Mouse (Mus musculus) brain, embryonic 14.5 days (tissue): Measurements from ENCODE around the gene Pdx1. TPM values are rescaled to one million over a fixed set of nuclear protein-coding genes. Genes with fewer than 3 reads are reported as not detected.

ENCODE experiments used
- DNase-seq: peaks from one replicate; pipeline ENCODE4 v3.0.0-alpha.2; 2011; ENCODE audit warnings: low read depth
- CTCF ChIP-seq: fragments of 200-500 bp; IDR thresholded peaks from 2 replicates; pipeline ENCODE4 v1.5.1; 2012; ENCODE audit warnings: inconsistent platforms, mild to moderate bottlenecking, moderate library complexity, borderline replicate concordance; ENCODE audit not compliant: insufficient read depth, insufficient read length; ENCODE audit errors: extremely low read depth
- POLR2A ChIP-seq: fragments of 200-500 bp; IDR thresholded peaks from 2 replicates; pipeline ENCODE4 v1.6.1; 2012; ENCODE audit warnings: mild to moderate bottlenecking, inconsistent platforms, borderline replicate concordance; ENCODE audit not compliant: poor library complexity, insufficient read depth, insufficient read length, severe bottlenecking; ENCODE audit errors: extremely low read depth
- polyA plus RNA-seq: library from polyadenylated mRNA; depleted of rRNA; stranded (reverse); fragments of >200 nt; gene quantifications from 2 replicates; pipeline ENCODE4 v1.2.3, GENCODE M21; 2012

Gene Pdx1
- polyA plus RNA-seq, 1 experiment: not detected

DNA sequence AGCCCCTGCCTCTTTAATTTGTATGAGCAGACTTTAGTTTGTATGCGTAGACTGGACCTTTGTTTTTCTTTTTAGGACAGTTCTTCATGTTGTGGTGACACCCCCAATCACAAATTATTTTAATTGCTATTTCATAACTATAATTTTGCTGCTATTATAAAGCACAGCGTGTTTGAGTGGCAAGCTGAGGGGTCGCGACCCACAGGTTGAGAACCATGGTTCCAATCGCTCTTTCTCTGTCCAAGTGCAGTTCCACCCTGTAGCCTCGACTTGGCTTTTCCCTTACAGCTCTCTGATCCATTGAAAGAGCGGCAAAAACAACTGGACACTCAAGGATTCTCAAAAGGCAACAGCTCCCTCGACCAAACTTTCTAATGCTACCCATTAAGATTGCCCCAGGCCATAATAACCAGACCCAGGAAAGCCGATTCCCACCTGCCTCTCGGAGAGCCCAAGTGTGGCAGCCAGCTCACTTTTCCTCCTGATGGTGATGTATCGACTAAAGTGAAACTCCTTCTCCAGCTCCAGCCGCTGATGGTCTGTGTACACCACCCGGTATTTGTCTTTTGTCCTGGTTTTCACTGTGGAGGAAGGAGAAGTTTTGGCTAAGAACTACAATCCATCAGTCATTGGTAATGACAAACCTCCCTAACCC is 33.1 kb downstream of the Pdx1 start:
- DNase-seq: no peak
- TF ChIP-seq CTCF (no peak), POLR2A (no peak)

DNA sequence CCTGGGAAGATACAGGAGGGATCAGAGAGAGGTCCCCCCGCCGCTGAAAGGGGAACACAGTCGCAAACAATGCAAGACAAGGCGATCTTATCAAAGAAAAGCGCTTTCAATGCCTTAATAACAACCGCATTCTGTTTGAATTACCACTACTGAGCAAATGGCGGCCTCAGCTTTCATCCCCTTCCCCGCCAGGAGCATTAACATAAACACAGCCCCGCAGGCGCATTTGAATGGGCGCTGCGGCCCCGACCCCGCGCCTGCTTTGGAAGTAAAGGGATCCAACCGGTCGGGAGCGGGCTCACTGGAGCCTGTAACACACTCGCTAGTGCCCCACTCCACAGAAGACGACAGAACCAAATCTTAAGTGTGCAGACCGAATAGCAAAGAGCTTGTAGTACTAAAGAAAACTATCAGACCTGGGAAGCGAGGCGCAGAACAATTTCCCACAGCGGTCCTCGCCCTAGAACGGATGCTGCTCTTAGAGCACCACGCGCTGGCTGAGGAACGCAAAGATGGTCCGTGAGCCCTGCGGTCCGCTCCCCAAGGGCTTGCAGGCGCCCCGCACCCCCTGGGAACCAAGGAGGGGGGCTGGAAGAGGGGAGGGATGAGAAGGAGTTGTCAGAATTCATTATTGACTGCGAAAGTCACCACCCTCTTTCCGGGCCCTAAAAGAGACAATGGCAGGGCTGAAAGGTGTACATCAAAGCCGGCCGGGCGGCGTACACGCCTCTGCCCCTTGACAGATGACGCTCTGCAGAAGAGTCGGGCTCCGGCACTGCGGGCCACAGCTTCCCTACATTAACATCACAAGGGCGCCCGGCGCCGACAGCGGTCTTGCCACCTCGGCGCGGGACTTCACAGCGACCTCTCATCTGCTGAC is 34.8 kb downstream of the Pdx1 start:
- DNase-seq: peak; percentile 32
- no peak for TF ChIP-seq POLR2A
- TF ChIP-seq CTCF: no peak

DNA sequence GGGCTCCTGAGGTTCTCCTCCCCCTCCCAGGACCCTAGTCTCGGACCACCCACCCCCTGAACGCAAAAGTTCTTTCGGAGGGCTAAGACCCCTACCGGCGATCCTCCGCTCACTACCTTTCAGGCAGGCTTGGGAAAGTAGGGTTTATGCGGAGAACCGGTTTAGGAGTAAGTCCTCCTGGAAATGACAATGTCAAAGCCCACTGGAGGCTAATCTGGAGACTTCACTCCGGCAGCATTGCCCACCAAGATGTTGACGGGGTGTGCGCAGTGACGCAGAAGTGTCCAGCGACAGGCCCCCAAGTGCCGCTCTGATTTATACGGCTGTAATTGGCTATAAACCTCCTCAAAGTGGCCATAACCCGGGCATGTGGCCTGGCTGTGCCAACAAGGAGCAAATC is 35.4 kb downstream of the Pdx1 start:
- DNase-seq: no peak
- no peak for TF ChIP-seq POLR2A

DNA sequence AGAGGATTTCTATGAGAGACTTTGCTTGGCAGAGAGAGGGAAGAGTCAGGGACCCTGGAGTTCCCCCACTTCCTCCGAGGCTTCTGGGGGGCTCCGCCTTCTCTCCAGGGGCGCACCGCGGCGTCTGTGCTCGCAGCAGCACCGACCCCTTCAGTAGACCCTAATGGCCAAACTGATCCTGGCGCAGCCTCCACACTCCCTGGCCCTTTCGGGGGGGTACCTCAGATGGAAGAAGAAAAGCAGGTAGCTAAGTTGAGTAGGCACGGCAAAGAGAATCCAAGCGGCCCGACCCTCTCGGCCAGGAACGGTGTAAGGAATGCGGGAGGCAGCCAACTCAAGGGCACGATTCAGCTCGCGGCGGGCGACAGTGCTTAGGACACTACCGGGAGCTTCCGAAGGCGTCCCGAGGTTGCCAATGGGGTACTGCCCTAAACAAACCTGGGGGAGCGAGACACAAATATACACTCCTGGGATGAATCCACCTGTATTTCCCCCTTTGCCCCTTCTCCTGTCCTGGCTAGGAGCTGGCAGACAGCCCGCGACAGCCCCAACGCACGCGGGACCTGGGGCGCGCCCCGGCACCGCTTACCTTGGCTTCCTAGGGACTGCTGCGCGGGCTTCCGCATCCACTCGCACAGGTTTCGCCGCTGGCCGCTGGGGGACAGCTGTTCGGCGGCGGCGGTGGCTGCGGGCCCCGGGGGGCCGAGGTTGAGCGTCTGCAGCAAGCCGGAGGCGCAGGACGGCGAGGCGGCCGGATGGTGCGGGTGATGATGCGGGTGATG is 36.3 kb downstream of the Pdx1 start:
- no peak for TF ChIP-seq CTCF
- no peak for TF ChIP-seq POLR2A
- no peak for DNase-seq

DNA sequence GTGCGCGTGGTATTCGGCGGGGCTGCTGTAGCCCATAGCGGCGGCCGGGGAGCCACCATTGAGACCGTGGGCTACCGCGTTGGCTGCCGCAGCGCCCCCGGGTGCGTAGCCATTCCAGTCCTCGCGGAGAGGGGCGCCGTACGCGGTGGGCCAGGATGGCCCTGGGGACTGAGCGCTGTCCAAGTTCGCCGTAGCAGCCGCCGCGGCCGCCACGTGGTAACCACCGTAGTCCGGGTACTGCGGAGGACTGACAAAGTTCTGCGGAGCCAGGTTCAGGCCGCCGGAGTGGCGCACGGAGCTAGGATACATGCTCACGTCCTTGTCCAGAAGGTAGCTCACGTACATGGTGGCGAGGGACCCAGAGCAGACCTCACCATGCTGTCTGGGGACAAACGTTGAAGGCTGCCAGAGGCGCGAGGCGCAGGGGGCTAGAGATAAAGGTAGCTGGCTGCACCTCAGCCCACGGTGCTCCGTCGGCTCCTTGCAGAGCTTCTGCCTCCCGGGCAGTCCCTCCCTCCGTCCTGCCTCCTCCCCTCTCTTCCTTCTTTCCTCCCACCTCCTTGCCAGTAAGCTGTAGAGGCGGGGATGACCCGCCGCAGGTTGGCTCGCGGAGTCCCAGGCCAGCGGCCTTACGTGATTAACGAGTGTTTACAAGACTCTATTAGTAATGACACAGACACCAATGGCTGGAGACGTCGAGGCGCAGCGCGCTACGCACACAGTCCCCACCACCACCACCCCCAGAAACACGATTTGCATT is 37.1 kb downstream of the Pdx1 start, which contains the start of gene Cdx2:
Cdx2 (minus strand) TSS at position 633 of the 760 bp plus-strand sequence.
- TF ChIP-seq POLR2A: no peak
- no peak for TF ChIP-seq CTCF

DNA sequence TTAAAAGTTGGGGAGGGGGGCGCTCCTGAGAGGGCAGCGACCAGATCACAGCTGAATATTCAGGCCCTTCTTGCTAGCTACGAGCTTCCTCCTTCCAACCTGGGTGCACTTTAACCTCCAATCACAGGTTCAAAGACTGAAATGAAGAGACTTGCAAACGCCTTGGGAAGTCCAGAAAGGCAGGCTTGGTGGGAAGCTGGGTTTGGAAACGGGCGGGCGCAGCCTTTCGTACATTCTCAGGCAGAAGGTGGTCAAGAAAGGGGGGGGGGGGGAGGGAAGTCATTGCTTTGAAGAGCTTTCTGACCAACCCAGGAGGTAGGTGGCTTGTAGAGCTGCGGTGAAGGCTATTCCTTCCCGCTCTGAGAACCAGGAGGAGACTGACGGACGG is 37.6 kb downstream of the Pdx1 start:
- TF ChIP-seq CTCF: no peak
- no peak for DNase-seq

More for the DNA sequence above, 37.1 kb downstream of the Pdx1 start, which contains the start of gene Cdx2:
- no peak for DNase-seq

DNA sequence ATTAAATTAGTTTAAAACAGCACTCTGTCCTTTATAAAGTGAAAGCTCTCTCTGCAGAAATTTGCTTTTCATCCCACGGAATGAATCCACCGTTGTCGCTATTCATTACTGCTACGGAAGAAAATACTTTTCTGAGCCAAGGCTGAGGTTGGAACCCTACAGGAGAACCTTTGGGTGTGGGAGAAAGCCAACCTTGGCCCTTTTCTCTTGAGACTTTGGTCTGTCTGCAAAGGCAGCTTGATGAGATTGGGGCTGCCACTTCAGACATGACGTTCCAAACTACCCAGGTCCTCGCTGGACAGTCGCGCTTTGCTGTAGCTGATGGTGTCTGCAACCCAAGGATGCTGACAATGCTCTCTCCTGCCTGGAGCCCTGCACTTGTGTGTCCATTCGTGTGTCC is 38.7 kb downstream of the Pdx1 start:
- DNase-seq: no peak
- TF ChIP-seq CTCF (no peak), POLR2A (no peak)

DNA sequence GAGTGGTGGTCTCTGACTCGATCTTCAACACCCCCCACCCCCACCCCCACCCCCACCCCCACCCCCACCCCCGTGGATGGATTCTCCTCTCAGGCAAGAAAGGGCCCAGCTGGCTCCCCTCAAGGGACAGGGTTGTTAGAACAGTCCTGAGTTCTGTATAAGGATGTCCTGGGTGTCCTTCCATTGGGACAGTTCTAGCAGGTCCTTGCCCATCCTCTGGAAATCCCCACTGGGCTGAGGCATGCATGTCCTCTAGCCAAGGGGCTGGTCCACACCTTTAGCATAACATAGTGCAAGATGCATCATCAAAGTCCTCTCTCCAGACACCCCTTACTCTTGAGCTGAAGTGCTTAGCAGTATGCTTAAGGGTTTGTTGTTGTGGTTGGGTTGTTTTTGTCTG is 40.0 kb downstream of the Pdx1 start:
- no peak for TF ChIP-seq CTCF
- no peak for TF ChIP-seq POLR2A
- no peak for DNase-seq

DNA sequence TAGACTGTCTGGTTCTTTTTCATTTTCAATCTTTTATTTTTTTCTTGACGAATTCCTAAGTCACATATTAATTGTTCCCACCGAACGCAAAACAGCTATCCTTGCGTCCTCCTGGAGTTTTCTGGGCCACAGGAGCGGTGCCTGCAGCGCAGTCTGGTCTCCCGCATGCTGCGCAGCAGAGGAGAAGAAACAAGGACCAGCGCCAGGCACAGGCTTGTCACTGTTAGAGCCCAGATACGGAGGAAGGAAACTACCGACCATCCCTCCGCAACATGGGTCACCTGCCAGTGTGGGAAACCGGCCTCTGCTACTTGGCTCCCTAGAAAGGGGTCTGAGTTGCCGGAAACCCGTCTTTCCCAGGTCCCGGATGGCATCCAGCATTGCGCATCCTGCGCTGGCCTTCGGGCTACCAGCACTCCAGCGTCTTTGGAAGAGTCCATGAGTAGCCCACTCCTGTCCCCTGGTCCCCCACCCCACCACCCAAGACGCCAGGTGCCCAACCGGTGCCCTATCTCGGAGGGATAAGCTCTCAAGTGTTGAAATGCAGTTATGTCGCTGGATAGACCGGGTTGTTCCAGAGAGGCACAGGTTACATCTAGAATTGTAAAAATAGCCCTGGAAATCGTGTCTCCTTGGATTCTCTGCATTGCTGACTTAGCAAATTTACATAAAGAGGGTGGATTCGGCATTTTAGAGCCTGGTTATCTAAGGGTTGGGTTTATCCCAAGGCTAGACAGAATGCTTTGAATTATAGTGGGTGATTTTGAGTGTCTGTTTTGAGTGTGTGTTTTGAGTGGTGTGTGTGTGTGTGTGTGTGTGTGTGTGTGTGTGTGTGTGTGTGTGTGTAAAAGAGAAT is 43.3 kb downstream of the Pdx1 start:
- TF ChIP-seq POLR2A (no peak), CTCF (no peak)
- no peak for DNase-seq
